Mouse (Mus musculus) liver, adult 2 months (tissue): Measurements from ENCODE around the gene Hk3.

ENCODE experiments used
- CTCF ChIP-seq: fragments of 200-500 bp; IDR thresholded peaks from 2 replicates; pipeline ENCODE4 v1.5.1; 2011; ENCODE audit warnings: low read depth, low read length, control low read depth
- POLR2A ChIP-seq: fragments of 200-500 bp; IDR thresholded peaks from 2 replicates; pipeline ENCODE4 v1.6.1; 2011; ENCODE audit warnings: low read length, control low read depth; ENCODE audit not compliant: insufficient read depth; ENCODE audit errors: extremely low read depth

DNA sequence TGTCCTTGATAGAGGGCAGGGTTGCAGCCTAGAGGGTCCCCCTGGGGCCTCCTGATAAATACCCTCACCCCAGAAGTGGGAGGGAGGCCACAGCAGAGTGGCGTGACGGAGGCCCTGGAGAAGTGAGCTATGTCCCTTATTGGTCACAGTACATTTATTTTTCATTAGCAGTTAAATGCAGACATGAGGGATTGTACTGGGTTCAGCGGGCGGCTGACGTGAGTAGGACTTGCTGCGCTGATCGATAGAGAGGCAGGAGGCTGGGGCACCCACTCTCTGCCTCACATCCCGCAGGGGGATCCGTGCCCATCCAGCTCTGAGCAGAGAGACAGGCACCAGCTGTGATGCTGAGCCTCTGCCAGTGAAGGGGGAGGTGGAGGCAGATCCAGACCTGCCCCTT, 33.8 kb downstream of the Hk3 start:
- TF ChIP-seq CTCF (no peak), POLR2A (no peak)
